Mouse (Mus musculus) heart, adult 8-10 months (tissue): ENCODE data around the gene Rims3. TPM values are rescaled to one million over a fixed set of nuclear protein-coding genes. Genes with fewer than 3 reads are reported as not detected.

Experiments
- microRNA-seq: library from miRNA; unstranded; fragments of <30 nt; microRNA quantifications from one replicate; pipeline ENCODE4 v1.2.0, GENCODE M21; 2022
- total RNA-seq, 4 experiments: library from RNA; stranded (reverse); gene quantifications; 2 replicates each; pipeline ENCODE4 v1.2.4; 2022

Rims3 gene
- total RNA-seq, 4 experiments from 2014 or later = 0.06 to 0.14 (median 0.08) TPM; not detected in 1

Small RNA genes within 50 kb of the gene (microRNA-seq; reads per million reads assigned to microRNA genes)
- gene Gm23936 = not detected

Other genes starting within 250 kb of the Rims3 start
- 10 to 100 TPM; 26.2 to 42.1 (median 32.5) TPM for gene Cited4, start 188.2 kb upstream of the Rims3 start, total RNA-seq
- gene Kcnq4, start 106.2 kb upstream of the Rims3 start, total RNA-seq = 1 to 10 TPM; 1.6 to 2.4 (median 2.2) TPM
- 10 to 100 TPM; 52.4 to 55.1 (median 54.4) TPM for gene Nfyc, start 23.2 kb upstream of the Rims3 start, total RNA-seq
- 1 to 10 TPM; 2.6 to 3.4 (median 2.9) TPM for gene Exo5, start 70.2 kb downstream of the Rims3 start, total RNA-seq
- 1 to 10 TPM in 2 of 4 experiments, under 1 TPM in 2; 0.69 to 1.7 (median 1.2) TPM for gene Zfp69, start 96.9 kb downstream of the Rims3 start, total RNA-seq
- 10 to 100 TPM; 39.1 to 57.5 (median 49.1) TPM for gene Smap2, start 162.4 kb downstream of the Rims3 start, total RNA-seq
- gene Col9a2, start 184.6 kb downstream of the Rims3 start, total RNA-seq = not detected
- gene Zmpste24, start 243.4 kb downstream of the Rims3 start, total RNA-seq = 10 to 100 TPM; 21.7 to 28.5 (median 24.3) TPM